Mouse (Mus musculus): ENCODE results near the gene Selenot.

GRCm38 (mm10) chr3:58577067-58577503, 649 bp downstream of the Selenot start:
- TF ChIP-seq CTCF (IDR thresholded peaks at IDR 0.05): 0 out of 2 replicates have a peak, but pooled peaks have one; percentile 0
- TF ChIP-seq EP300 (IDR thresholded peaks at IDR 0.05): no peak
